Mouse (Mus musculus): ENCODE measurements at regions not wholly inside any gene's neighbourhood (a gene's known extent, or its start where the extent isn't known, plus 50 kb on each side); places are given as distances from the start of the nearest gene placed in this dataset.

- no peak for TF ChIP-seq EP300 (IDR thresholded peaks at IDR 0.05; ENCODE audit: low read depth)
- TF ChIP-seq CTCF (IDR thresholded peaks at IDR 0.05; ENCODE audit: low read depth): no peak
Observed at GRCm38 (mm10) chr16:29904183-29904775, 159.9 kb upstream of the Hes1 start.
